Mouse (Mus musculus) liver, embryonic 12.5 days (tissue): ENCODE results near the gene Gm20826. TPM values are rescaled to one million over a fixed set of nuclear protein-coding genes. Genes with fewer than 3 reads are reported as not detected.
"Not testable (repeated sequence)": the region's sequence is repeated elsewhere in the genome, so short reads cannot be mapped to it uniquely, and the experiment has no call there.

ENCODE experiments used
- ATAC-seq: fragments of 200-750 bp; cut with Nextera tagmentation; 2 replicates; pipeline ENCODE4 v1.8.0; 2017; ENCODE audit warnings: moderate number of reproducible peaks, mild to moderate bottlenecking, moderate library complexity
- H3K27ac ChIP-seq: fragments of 300-500 bp; sonication (generic); 2 replicates; pipeline ENCODE4 v1.5.1; 2016; ENCODE audit warnings: mild to moderate bottlenecking
- H3K27me3 ChIP-seq: fragments of 300-500 bp; sonication (generic); replicated peaks from 2 replicates; pipeline ENCODE4 v1.6.1; 2016; ENCODE audit warnings: mild to moderate bottlenecking, moderate library complexity
- H3K36me3 ChIP-seq: fragments of 300-500 bp; sonication (generic); 2 replicates; pipeline ENCODE4 v1.6.1; 2016; ENCODE audit warnings: mild to moderate bottlenecking, moderate library complexity
- H3K4me1 ChIP-seq: fragments of 300-500 bp; sonication (generic); 2 replicates; pipeline ENCODE4 v1.6.1; 2016
- H3K4me2 ChIP-seq: fragments of 300-500 bp; sonication (generic); 2 replicates; pipeline ENCODE4 v1.6.1; 2016; ENCODE audit warnings: mild to moderate bottlenecking, moderate library complexity
- H3K4me3 ChIP-seq: fragments of 300-500 bp; sonication (generic); 2 replicates; pipeline ENCODE4 v1.5.1; 2016; ENCODE audit warnings: mild to moderate bottlenecking, moderate library complexity
- H3K9ac ChIP-seq: fragments of 300-500 bp; sonication (generic); 2 replicates; pipeline ENCODE4 v1.6.1; 2016; ENCODE audit warnings: mild to moderate bottlenecking, moderate library complexity
- H3K9me3 ChIP-seq: fragments of 300-500 bp; sonication (generic); replicated peaks from 2 replicates; pipeline ENCODE4 v1.6.1; 2016; ENCODE audit warnings: mild to moderate bottlenecking, moderate library complexity
- WGBS: fragments of 180-500 bp; shearing (Covaris S2); methylation state at CpG from one replicate; pipeline ENCODE4 v1.1.7; 2016; ENCODE audit not compliant: insufficient replicate concordance; 5-methylcytosine and 5-hydroxymethylcytosine counted together
- polyA plus RNA-seq: library from polyadenylated mRNA; unstranded; fragments of >200 nt; fragmentation: Nextera tagmentation; extraction: Ambion mirVana; gene quantifications from 2 replicates; pipeline ENCODE4 v1.2.1, GENCODE M21; 2016

The Gm20826 gene
- polyA plus RNA-seq: not detected in 2 replicates

DNA sequence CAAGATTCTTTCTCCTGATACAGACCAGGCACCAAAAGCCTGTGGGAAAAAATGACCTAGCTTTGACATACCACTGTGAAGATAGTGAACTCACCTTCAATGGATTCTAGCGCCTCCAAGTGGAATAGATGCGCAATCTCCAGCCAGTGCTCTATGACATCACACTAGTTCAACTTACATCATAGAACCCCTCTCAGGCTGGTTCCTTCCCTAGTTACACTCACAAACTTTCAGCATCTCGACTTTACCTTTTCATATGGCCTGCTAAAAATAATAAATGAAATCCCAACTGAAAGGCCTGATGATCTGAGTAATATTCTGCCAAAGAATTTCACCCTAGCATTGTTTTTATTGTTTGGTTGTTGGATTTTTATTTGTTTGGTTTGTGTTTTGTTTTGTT, at the start of gene Gm20826:
Gene Gm20826, minus strand, starts transcription at position 101 of the 400 bp plus-strand sequence.
- no CpG with 5 or more reads among the region's 3 CpGs for WGBS
- H3K27me3 ChIP-seq, H3K9me3 ChIP-seq, H3K9ac ChIP-seq, ATAC-seq, H3K4me3 ChIP-seq, H3K4me1 ChIP-seq, H3K27ac ChIP-seq, H3K4me2 ChIP-seq, H3K36me3 ChIP-seq: not testable (repeated sequence)

Other genes with a start within 250 kb of the Gm20826 start
- not detected in 2 replicates for gene Gm21788, start 233.5 kb downstream of the Gm20826 start, polyA plus RNA-seq
- gene Gm28576, start 84.5 kb upstream of the Gm20826 start, polyA plus RNA-seq: not detected in 2 replicates